Mouse (Mus musculus) kidney, postnatal 0 days (tissue): Measurements from ENCODE around the gene Sipa1l1. TPM values are rescaled to one million over a fixed set of nuclear protein-coding genes. Genes with fewer than 3 reads are reported as not detected.
A peak's percentile ranks its signal among the peaks of the same experiment; 100 is the strongest.

Experiments used
- ATAC-seq: fragments of 200-750 bp; cut with Nextera tagmentation; replicated peaks from 2 replicates; pipeline ENCODE4 v1.8.0; 2017; ENCODE audit warnings: low read depth, moderate number of reproducible peaks, moderate TSS enrichment, moderate library complexity; ENCODE audit not compliant: low FRiP score
- DNase-seq: peaks from one replicate; pipeline ENCODE4 v3.0.0-alpha.2; 2016; ENCODE audit warnings: low spot score
- H3K27ac ChIP-seq: fragments of 300-500 bp; sonication (generic); 2 replicates; pipeline ENCODE4 v1.5.1; 2014; ENCODE audit warnings: mild to moderate bottlenecking
- H3K27me3 ChIP-seq: fragments of 300-500 bp; sonication (generic); 2 replicates; pipeline ENCODE4 v1.6.1; 2014; ENCODE audit warnings: low read length, mixed read lengths; ENCODE audit not compliant: insufficient read depth
- H3K36me3 ChIP-seq: fragments of 300-500 bp; sonication (generic); 2 replicates; pipeline ENCODE4 v1.6.1; 2014; ENCODE audit warnings: low read length, mixed read lengths; ENCODE audit not compliant: insufficient read depth
- H3K4me1 ChIP-seq: fragments of 300-500 bp; sonication (generic); replicated peaks from 2 replicates; pipeline ENCODE4 v1.6.1; 2014; ENCODE audit warnings: antibody characterized with exemption, low read length, mixed read lengths; ENCODE audit not compliant: insufficient read depth
- H3K4me2 ChIP-seq: fragments of 300-500 bp; sonication (generic); 2 replicates; pipeline ENCODE4 v1.6.1; 2014; ENCODE audit warnings: mild to moderate bottlenecking, low read length, moderate library complexity, mixed read lengths
- H3K4me3 ChIP-seq: fragments of 300-500 bp; sonication (generic); replicated peaks from 2 replicates; pipeline ENCODE4 v1.5.1; 2014; ENCODE audit warnings: low read depth, low read length
- H3K9ac ChIP-seq: fragments of 300-500 bp; sonication (generic); 2 replicates; pipeline ENCODE4 v1.6.1; 2014; ENCODE audit warnings: low read depth, low read length
- H3K9me3 ChIP-seq: fragments of 300-500 bp; sonication (generic); replicated peaks from 2 replicates; pipeline ENCODE4 v1.6.1; 2016; ENCODE audit warnings: low read length, inconsistent platforms, mixed read lengths
- CTCF ChIP-seq: IDR thresholded peaks from 2 replicates; pipeline ENCODE4 v1.5.1; 2016; ENCODE audit warnings: antibody characterized with exemption, low read depth, mild to moderate bottlenecking, moderate library complexity
- WGBS: fragments of 180-500 bp; shearing (Covaris S2); extraction: QIAGEN DNeasy Blood & Tissue Kit; methylation state at CpG from one replicate; pipeline ENCODE4 v1.1.7; 2014; 5-methylcytosine and 5-hydroxymethylcytosine counted together
- polyA plus RNA-seq: library from polyadenylated mRNA; unstranded; fragments of >200 nt; fragmentation: Nextera tagmentation; extraction: Ambion mirVana; gene quantifications from 2 replicates; pipeline ENCODE4 v1.2.1, GENCODE M21; 2015

Sipa1l1 gene
- polyA plus RNA-seq, 1 experiment from 2014 or later, result 17.3 TPM

DNA sequence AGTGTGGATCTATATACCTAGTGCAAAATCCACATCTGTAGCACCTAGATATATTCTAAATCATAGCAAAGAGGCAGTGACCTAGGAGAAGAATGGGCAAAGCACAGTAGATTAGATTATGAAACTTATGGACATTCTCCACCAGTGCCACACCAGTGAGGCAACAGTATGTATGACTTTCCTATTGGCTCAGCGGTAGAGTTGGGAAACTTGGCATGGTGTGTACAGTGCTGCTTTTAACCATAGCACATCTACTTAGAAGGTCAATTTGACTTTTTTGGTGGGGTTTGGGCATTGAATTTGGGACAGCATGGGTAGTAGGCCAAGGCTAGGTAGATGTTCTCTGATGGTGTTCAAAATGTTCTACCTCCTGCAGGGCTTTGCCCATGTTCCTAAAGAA lies 159.0 kb downstream of the Sipa1l1 start:
- Histone ChIP-seq H3K27me3 (no peaks in the 10 kb centered on the region), H3K9me3 (no peaks in the 10 kb centered on the region), H3K4me2 (no peak overlapping the region), H3K4me3 (no peak overlapping the region), H3K4me1 (no peaks in the 10 kb centered on the region), H3K9ac (no peak overlapping the region), H3K36me3 (no peaks in the 10 kb centered on the region), H3K27ac (no peak overlapping the region)
- no peak for TF ChIP-seq CTCF
- WGBS, result 100% methylated on average over 1 of the region's 1 CpGs
- ATAC-seq (no peak), DNase-seq (no peak)

DNA sequence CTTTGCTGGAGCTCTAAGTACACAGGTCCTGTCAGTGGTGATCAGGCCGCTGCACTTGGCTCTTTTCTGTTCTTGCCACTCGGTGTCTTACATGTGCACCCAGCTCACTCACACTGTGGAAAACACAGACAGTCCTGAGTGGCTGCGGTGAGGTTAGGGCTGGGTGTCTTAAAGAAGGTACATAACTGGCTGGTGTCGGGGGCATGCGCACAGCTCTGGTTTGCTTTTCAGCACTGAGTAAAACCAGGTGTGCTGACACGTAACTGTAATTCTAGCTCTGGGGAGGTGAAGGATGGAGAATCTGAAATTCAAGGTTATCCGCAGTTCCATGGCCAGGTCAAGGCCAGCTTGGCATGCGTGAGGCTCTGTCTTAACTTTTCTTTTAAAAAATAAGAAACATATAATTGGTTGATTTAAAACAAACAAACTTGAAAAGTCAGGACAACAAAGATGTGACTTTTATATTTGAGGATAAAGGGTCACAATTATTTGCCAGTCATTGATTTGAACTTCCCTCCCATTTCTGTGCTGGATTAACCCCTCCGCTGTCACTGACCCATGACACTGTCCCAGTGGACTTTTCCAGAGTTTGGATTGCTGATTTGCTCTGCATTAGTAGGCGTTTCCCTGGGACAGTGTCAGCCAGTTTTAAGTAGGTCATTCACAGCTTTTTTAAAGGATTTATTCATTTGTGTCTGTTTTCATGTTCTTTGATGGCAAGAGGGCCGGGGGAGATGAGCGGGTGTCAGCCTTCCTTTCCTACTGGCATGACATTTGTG lies 163.9 kb downstream of the Sipa1l1 start:
- TF ChIP-seq CTCF, result no peak
- Histone ChIP-seq H3K4me2 (no peak overlapping the region), H3K27me3 (no peaks in the 10 kb centered on the region), H3K27ac (no peak overlapping the region), H3K4me1 (peaks cover 16% of the 10 kb centered on the region; the same call in 1 of the 2 replicates), H3K9ac (no peak overlapping the region), H3K4me3 (no peak overlapping the region), H3K36me3 (no peaks in the 10 kb centered on the region), H3K9me3 (no peaks in the 10 kb centered on the region)
- WGBS, result 50% methylated on average over 12 of the region's 12 CpGs
- ATAC-seq (0 out of 2 replicates have a peak, but pooled peaks have one; percentile 59), DNase-seq (peak; percentile 42)

DNA sequence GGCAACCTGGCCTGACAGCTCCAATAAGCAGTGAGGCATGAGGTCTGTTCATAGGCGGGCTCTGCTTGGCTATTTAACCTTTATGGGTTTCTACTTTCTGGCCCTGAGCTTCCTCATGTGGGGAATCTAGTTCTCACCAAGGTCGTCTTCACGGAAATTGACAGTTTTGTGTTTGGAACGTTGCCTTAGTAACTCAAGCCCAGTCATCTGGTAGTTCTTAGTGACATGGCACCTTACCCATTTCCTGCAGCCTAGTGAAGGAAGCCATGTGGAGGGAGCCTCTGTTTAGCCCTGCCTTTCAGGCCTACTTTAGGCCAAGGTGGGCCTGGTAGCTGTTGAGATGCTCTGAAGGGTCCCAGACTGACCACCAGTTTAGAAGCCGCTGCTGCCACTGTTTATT lies 164.9 kb downstream of the Sipa1l1 start:
- Histone ChIP-seq H3K9ac (no peak overlapping the region), H3K27me3 (no peaks in the 10 kb centered on the region), H3K4me1 (peaks cover 16% of the 10 kb centered on the region; the same call in 1 of the 2 replicates), H3K27ac (0 out of 2 replicates have a peak overlapping the region, but pooled peaks have one; percentile 1), H3K4me2 (no peak overlapping the region), H3K36me3 (no peaks in the 10 kb centered on the region), H3K9me3 (no peaks in the 10 kb centered on the region), H3K4me3 (no peak overlapping the region)
- no peak for TF ChIP-seq CTCF
- 41% methylated on average over 5 of the region's 5 CpGs for WGBS
- DNase-seq, result peak; percentile 22
- ATAC-seq, result no peak; the same call in 1 of the 2 replicates

DNA sequence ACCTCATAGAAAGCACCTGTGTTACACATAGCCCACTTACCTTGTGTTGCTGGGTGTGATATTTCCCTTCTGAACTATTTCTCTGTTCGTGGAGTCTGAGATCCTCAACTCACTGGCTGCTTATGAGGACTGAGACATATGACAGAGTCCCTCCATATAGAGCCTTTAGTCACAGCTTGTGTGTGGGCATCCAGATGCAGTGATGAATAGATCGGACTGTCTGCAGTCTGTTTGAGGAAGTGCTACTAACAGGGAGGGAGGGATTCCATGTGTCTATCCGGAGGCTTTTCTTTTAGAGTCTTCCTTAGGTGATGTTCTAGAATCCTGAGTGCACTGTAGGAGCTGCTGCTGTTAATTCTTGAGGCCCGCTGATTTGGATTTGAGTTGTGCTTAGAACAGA lies 165.4 kb downstream of the Sipa1l1 start:
- Histone ChIP-seq H3K4me2 (no peak overlapping the region), H3K9me3 (no peaks in the 10 kb centered on the region), H3K4me1 (peaks cover 16% of the 10 kb centered on the region; the same call in 1 of the 2 replicates), H3K4me3 (no peak overlapping the region), H3K36me3 (no peaks in the 10 kb centered on the region), H3K27ac (0 out of 2 replicates have a peak overlapping the region, but pooled peaks have one; percentile 42), H3K9ac (no peak overlapping the region), H3K27me3 (no peaks in the 10 kb centered on the region)
- TF ChIP-seq CTCF, result no peak
- WGBS, result 71% methylated on average over 4 of the region's 4 CpGs
- DNase-seq (no peak), ATAC-seq (no peak)

DNA sequence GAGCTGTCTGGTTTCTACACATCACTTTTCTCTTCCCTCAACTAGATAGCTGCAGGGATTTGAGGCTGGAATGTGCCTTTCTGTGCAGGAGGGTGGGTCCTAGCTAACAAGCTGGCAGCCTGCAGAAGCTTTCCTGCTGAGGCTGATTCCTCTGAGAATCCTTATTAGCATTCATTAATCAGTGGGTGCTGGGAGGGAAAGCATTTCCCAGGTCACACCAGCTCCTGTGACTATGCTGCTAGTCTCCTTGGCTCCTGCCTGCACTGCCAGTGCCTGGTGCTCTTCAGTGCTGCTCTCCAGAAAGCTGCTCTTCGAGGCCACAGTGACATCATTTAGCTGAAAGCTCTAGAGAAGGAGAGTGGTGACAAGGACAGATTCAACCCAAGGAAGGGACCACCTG lies 166.0 kb downstream of the Sipa1l1 start:
- DNase-seq, result peak; percentile 29
- Histone ChIP-seq H3K27ac (0 out of 2 replicates have a peak overlapping the region, but pooled peaks have one; percentile 42), H3K4me1 (peaks cover 16% of the 10 kb centered on the region; the same call in 1 of the 2 replicates), H3K9ac (0 out of 2 replicates have a peak overlapping the region, but pooled peaks have one; percentile 0), H3K9me3 (no peaks in the 10 kb centered on the region), H3K27me3 (no peaks in the 10 kb centered on the region), H3K4me2 (no peak overlapping the region), H3K36me3 (no peaks in the 10 kb centered on the region), H3K4me3 (no peak overlapping the region)
- ATAC-seq, result no peak
- 22% methylated on average over 1 of the region's 1 CpGs for WGBS
- no peak for TF ChIP-seq CTCF

DNA sequence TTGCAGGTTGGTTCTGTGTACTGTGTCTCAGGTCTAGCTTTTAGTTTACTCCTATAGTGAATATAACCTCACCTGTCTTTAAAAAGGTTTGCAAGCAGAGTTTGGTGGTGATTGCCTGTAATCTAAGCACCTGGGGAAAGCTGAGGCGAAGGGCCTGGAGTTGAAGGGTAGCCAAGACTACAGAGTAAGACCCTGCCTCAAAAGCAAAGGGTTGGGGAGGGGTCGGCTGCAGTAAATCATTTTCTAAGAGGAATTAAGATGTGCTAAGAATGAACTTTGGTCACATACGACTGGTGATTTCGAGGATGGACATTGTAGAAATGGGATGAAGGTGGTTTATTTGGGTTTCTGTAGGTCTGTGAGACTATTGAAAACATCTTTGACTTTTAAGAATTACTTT lies 169.4 kb downstream of the Sipa1l1 start:
- DNase-seq (no peak), ATAC-seq (no peak)
- Histone ChIP-seq H3K9me3 (no peaks in the 10 kb centered on the region), H3K4me1 (peaks cover 16% of the 10 kb centered on the region; the same call in 1 of the 2 replicates), H3K4me3 (no peak overlapping the region), H3K27ac (no peak overlapping the region), H3K27me3 (no peaks in the 10 kb centered on the region), H3K36me3 (0 out of 2 replicates have a peak, but pooled peaks cover 15% of the 10 kb centered on the region), H3K4me2 (no peak overlapping the region), H3K9ac (no peak overlapping the region)
- no peak for TF ChIP-seq CTCF
- WGBS, result 80% methylated on average over 4 of the region's 4 CpGs
